15 mouse cellular contexts compared by ENCODE assay signal in the genomic region with DNA sequence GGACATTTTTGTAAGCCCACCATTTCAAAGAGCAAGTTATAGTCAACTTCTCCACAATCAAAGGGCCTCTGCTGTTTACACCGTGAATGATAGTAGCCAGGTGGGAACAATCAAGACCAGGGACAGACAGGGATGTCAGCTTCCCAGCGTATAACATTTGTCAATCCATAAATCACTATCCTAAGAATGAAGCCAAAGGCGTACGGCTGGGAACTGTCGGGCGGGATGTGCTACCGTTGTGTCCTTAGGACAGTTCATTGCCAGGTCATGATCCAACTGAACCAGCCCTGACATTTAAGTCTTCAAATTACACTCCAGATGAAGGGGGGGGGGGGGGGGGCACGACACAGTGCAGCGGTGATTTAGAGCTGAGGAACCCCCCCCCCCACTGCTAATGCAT.
DNase-seq lines count a peak whose midpoint lies in the region; ATAC-seq and TF ChIP-seq lines count a peak whose summit lies in the region.
"Had no signal": no experiment of that assay in that cellular context is flagged by ENCODE, and none has a peak within 500 bp of the region (broad histone marks: within the 10 kb centered on the region; RNA-seq: fewer than 3 reads in every experiment).

No protein-coding gene starts in this region.

- intact Hi-C loops in heart, postnatal 14 days (cut with DNase I) = no loop called here

- H3K4me3 ChIP-seq in heart, postnatal 0 days (ENCODE audit: low read depth, low read length) = no peak overlapping the region; the same call in 1 of the 2 replicates
- H3K4me3 ChIP-seq in lung, embryonic 15.5 days = no peak overlapping the region
- no peak overlapping the region for H3K4me3 ChIP-seq in forebrain, embryonic 12.5 days (replicated peaks)
- H3K4me3 ChIP-seq: intestine, embryonic 15.5 days; limb, embryonic 10.5 days; liver, embryonic 13.5 days had no signal

- peak; percentile 61 for DNase-seq in embryo, embryonic 10 days (ENCODE audit: low spot score)
- DNase-seq in embryo, embryonic 9.5 days (ENCODE audit: extremely low spot score) = no peak
- DNase-seq in heart, postnatal 0 days (ENCODE audit: low spot score) = no peak
- DNase-seq in heart, postnatal 14 days = no peak
- no peak for DNase-seq in lung, postnatal 36 days
- DNase-seq: cerebellum, postnatal 10 days; forebrain, postnatal 0 days; gastrocnemius, postnatal 14 days; liver, embryonic 13.5 days had no signal

- H3K9me3 ChIP-seq in heart, postnatal 0 days (replicated peaks; ENCODE audit: control insufficient read depth, low read length) = no peaks in the 10 kb centered on the region
- H3K9me3 ChIP-seq in lung, embryonic 15.5 days = no peaks in the 10 kb centered on the region
- no peaks in the 10 kb centered on the region for H3K9me3 ChIP-seq in forebrain, embryonic 12.5 days
- H3K9me3 ChIP-seq: intestine, embryonic 15.5 days; limb, embryonic 10.5 days; liver, embryonic 13.5 days had no signal

- TF ChIP-seq CTCF in heart, postnatal 0 days (IDR thresholded peaks at IDR 0.05; ENCODE audit: low read depth) = no peak

- H3K27me3 ChIP-seq in heart, postnatal 0 days (ENCODE audit: control insufficient read depth, insufficient read depth, low read length) = no peaks in the 10 kb centered on the region
- no peaks in the 10 kb centered on the region for H3K27me3 ChIP-seq in lung, embryonic 15.5 days
- no peaks in the 10 kb centered on the region; the same call in 1 of the 2 replicates for H3K27me3 ChIP-seq in forebrain, embryonic 12.5 days
- H3K27me3 ChIP-seq: CH12.LX; intestine, embryonic 15.5 days; liver, embryonic 13.5 days had no signal

- H3K9ac ChIP-seq in heart, postnatal 0 days (replicated peaks; ENCODE audit: low read depth, low read length) = no peak overlapping the region
- no peak overlapping the region for H3K9ac ChIP-seq in lung, embryonic 15.5 days
- H3K9ac ChIP-seq in forebrain, embryonic 12.5 days = no peak overlapping the region
- H3K9ac ChIP-seq: forebrain, postnatal 0 days; intestine, embryonic 15.5 days; liver, embryonic 13.5 days had no signal

- peak; percentile 19; the same call in 1 of the 2 replicates for ATAC-seq in heart, postnatal 0 days (ENCODE audit: insufficient read depth, low read depth)
- ATAC-seq in lung, embryonic 15.5 days (ENCODE audit: borderline replicate concordance, extremely low read depth, low FRiP score, low TSS enrichment) = peak; percentile 49; the same call in 1 of the 2 replicates
- ATAC-seq in forebrain, embryonic 12.5 days (ENCODE audit: low FRiP score) = no peak
- no peak for ATAC-seq in activated CD4-positive, CD25-positive, alpha-beta regulatory T cell, adult 4 months
- ATAC-seq: forebrain, postnatal 0 days; intestine, embryonic 15.5 days had no signal

- H3K36me3 ChIP-seq in heart, postnatal 0 days (replicated peaks; ENCODE audit: control insufficient read depth, insufficient read depth, low read length) = no peaks in the 10 kb centered on the region
- no peaks in the 10 kb centered on the region for H3K36me3 ChIP-seq in lung, embryonic 15.5 days
- H3K36me3 ChIP-seq in forebrain, embryonic 12.5 days (replicated peaks) = no peaks in the 10 kb centered on the region
- H3K36me3 ChIP-seq: intestine, embryonic 15.5 days; limb, embryonic 10.5 days; liver, embryonic 13.5 days had no signal

- TF ChIP-seq EP300 in heart, postnatal 0 days (IDR thresholded peaks at IDR 0.05; ENCODE audit: low read depth) = no peak

- peaks cover 15% of the 10 kb centered on the region for H3K4me1 ChIP-seq in heart, postnatal 0 days (ENCODE audit: control insufficient read depth, insufficient read depth)
- peaks cover 46% of the 10 kb centered on the region for H3K4me1 ChIP-seq in lung, embryonic 15.5 days
- H3K4me1 ChIP-seq in forebrain, embryonic 12.5 days = peaks cover 16% of the 10 kb centered on the region

- peak overlapping the region; percentile 42 for H3K4me2 ChIP-seq in heart, postnatal 0 days (ENCODE audit: low read depth, low read length)
- peak overlapping the region; percentile 12 for H3K4me2 ChIP-seq in lung, embryonic 15.5 days
- H3K4me2 ChIP-seq in forebrain, embryonic 12.5 days = no peak overlapping the region
- H3K4me2 ChIP-seq: intestine, embryonic 15.5 days; liver, embryonic 13.5 days had no signal

- H3K27ac ChIP-seq in heart, postnatal 0 days (ENCODE audit: low read depth) = peak overlapping the region; percentile 79
- H3K27ac ChIP-seq in lung, embryonic 15.5 days = peak overlapping the region; percentile 73; the same call in 1 of the 2 replicates
- no peak overlapping the region for H3K27ac ChIP-seq in forebrain, embryonic 12.5 days
- H3K27ac ChIP-seq: intestine, embryonic 15.5 days; limb, embryonic 10.5 days; liver, embryonic 13.5 days had no signal

- 47% methylated on average over 7 of the region's 9 CpGs for WGBS in heart, postnatal 0 days
- WGBS in lung, embryonic 15.5 days = 30% methylated on average over 7 of the region's 9 CpGs
- WGBS in forebrain, embryonic 12.5 days = 83% methylated on average over 9 of the region's 9 CpGs

Comparison
In these comparisons a context has a peak if more than half of its experiments do, and no peak if none do; other contexts are left out.
1. ATAC-seq: peak in heart, postnatal 0 days (single experiment) and lung, embryonic 15.5 days (single experiment); none in forebrain, embryonic 12.5 days (single experiment) and activated CD4-positive, CD25-positive, alpha-beta regulatory T cell, adult 4 months (single experiment).